ENCODE assay signal across 8 mouse cellular contexts in genomic region chr17:28223561-28224391, GRCm38 (mm10). TPM values are rescaled to one million over a fixed set of nuclear protein-coding genes. Genes with fewer than 3 reads are reported as not detected.
DNase-seq lines count a peak whose midpoint lies in the region; ATAC-seq lines count a peak whose summit lies in the region.

No protein-coding gene starts in this region.

- H3K4me3 ChIP-seq in hindbrain, embryonic 12.5 days: peak overlapping the region; percentile 43

- WGBS in hindbrain, embryonic 12.5 days: under 1% methylated on average over 46 of the region's 46 CpGs

- DNase-seq in R1 (ENCODE audit: low read depth, low spot score): peak; percentile 100
- DNase-seq in cerebellum, postnatal 14 days: peak; percentile 93 to 94
- peak; percentile 76 to 77 for DNase-seq in frontal cortex, postnatal 10 days (ENCODE audit: low spot score in 2 of 2)
- peak; percentile 79 to 82 for DNase-seq in layer of hippocampus, postnatal 36 days
- peak; percentile 94 for DNase-seq in lung, postnatal 25 days (ENCODE audit: low spot score)
- DNase-seq in retina, adult 2 months (ENCODE audit: low read depth, low spot score): peak; percentile 88
- peak; percentile 93 for DNase-seq in thymus, postnatal 25 days

- H3K9ac ChIP-seq in hindbrain, embryonic 12.5 days: peak overlapping the region; percentile 70

- peaks cover 17% of the 10 kb centered on the region for H3K4me1 ChIP-seq in hindbrain, embryonic 12.5 days

- H3K9me3 ChIP-seq in hindbrain, embryonic 12.5 days (replicated peaks): no peaks in the 10 kb centered on the region

- H3K36me3 ChIP-seq in hindbrain, embryonic 12.5 days: no peaks in the 10 kb centered on the region

- peak overlapping the region; percentile 78 for H3K4me2 ChIP-seq in hindbrain, embryonic 12.5 days (replicated peaks)

- peak overlapping the region; percentile 75 for H3K27ac ChIP-seq in hindbrain, embryonic 12.5 days

- ATAC-seq in hindbrain, embryonic 12.5 days (ENCODE audit: low FRiP score): peak; percentile 86

- no peaks in the 10 kb centered on the region for H3K27me3 ChIP-seq in hindbrain, embryonic 12.5 days

RNA-seq across cellular contexts. Expression of gene Ppard, which starts 8.7 kb away (rescaled TPM):
- 1.7 and 2.4 TPM in 2 replicates for polyA plus RNA-seq in hindbrain, embryonic 12.5 days (2016; fragmentation: Nextera tagmentation; extraction: Ambion mirVana)
- 10 to 100 TPM; 22.8 to 30.3 TPM for total RNA-seq in layer of hippocampus, postnatal 36 days (2021)

RNA-seq across cellular contexts. Expression of gene Def6, which starts 16.2 kb away (rescaled TPM):
- 5.7 and 6.1 TPM in 2 replicates for polyA plus RNA-seq in hindbrain, embryonic 12.5 days (2016; fragmentation: Nextera tagmentation; extraction: Ambion mirVana)
- total RNA-seq in layer of hippocampus, postnatal 36 days (2021): 1 to 10 TPM; 2.1 to 3.4 TPM

RNA-seq across cellular contexts. Expression of gene Zfp523, which starts 46.8 kb away (rescaled TPM):
- polyA plus RNA-seq in hindbrain, embryonic 12.5 days (2016; fragmentation: Nextera tagmentation; extraction: Ambion mirVana): 50.0 and 50.6 TPM in 2 replicates
- total RNA-seq in layer of hippocampus, postnatal 36 days (2021): 100 to 1,000 TPM; 101 to 112 TPM

Comparison
In these comparisons a context has a peak if more than half of its experiments do, and no peak if none do; other contexts are left out.
1. Peak in every context shown above with its lines: DNase-seq, ATAC-seq, H3K4me3 ChIP-seq and H3K27ac ChIP-seq.